Mouse (Mus musculus): Measurements from ENCODE around the gene Gm21762.
"Not testable (repeated sequence)": the region's sequence is repeated elsewhere in the genome, so short reads cannot be mapped to it uniquely, and the experiment has no call there.

DNA sequence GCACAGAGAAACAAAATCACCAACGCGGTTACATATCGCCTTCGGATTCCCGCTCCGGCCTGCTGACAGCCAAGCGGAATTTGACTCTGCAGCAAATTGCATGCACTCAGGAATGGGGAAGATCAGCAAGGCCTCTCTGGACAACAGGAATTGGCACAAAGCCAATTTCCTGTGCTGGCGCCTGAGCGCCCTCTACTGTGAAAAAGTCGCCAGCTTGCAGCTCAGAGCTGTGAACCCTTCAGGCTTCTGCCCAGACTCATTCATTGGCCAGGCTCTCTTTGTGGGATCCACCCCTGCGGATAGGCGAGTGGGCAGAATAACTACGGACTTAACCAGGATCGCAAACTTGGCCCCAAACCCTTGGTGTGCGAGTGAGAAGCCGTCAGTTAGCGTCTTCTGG lies 16.1 kb upstream of the Gm21762 start:
- TF ChIP-seq GATA1, TAL1 (IDR thresholded peaks at IDR 0.05; ENCODE audit: low read length): not testable (repeated sequence)

Data from erythroblast, embryonic 14.5 days (primary cell).